Mouse (Mus musculus) fat pad, adult 2 months (tissue): ENCODE measurements around the gene Mras.

Source experiments
- DNase-seq: peaks from one replicate; pipeline ENCODE4 v3.0.0-alpha.2; 2011; ENCODE audit warnings: low read depth, low spot score; ENCODE audit errors: extremely low read depth

Gene Mras

GRCm38 (mm10) chr9:99437031-99437764 is at the start of gene Mras:
Mras (minus strand) TSS chr9:99437381.
- no peak for DNase-seq

GRCm38 (mm10) chr9:99485144-99485543 is 48.0 kb upstream of the Mras start:
- DNase-seq: no peak

GRCm38 (mm10) chr9:99484632-99485031 is 47.5 kb upstream of the Mras start:
- DNase-seq: no peak

GRCm38 (mm10) chr9:99483191-99483590 is 46.0 kb upstream of the Mras start:
- DNase-seq: no peak

GRCm38 (mm10) chr9:99480764-99481163 is 43.6 kb upstream of the Mras start:
- peak; percentile 31 for DNase-seq

GRCm38 (mm10) chr9:99479181-99479711 is 42.1 kb upstream of the Mras start:
- no peak for DNase-seq

- DNase-seq: no peak
These were observed 34.2 kb upstream of the Mras start for GRCm38 (mm10) chr9:99471334-99471733.

GRCm38 (mm10) chr9:99470347-99471092 is 33.3 kb upstream of the Mras start:
- no peak for DNase-seq

GRCm38 (mm10) chr9:99469681-99470273 is 32.6 kb upstream of the Mras start:
- no peak for DNase-seq

- no peak for DNase-seq
These were observed 31.4 kb upstream of the Mras start for GRCm38 (mm10) chr9:99468572-99468971.

- DNase-seq: no peak
These were observed 27.7 kb upstream of the Mras start for GRCm38 (mm10) chr9:99464876-99465275.

GRCm38 (mm10) chr9:99459730-99460129 is 22.5 kb upstream of the Mras start:
- DNase-seq: no peak

GRCm38 (mm10) chr9:99458529-99459208 is 21.5 kb upstream of the Mras start:
- DNase-seq: no peak

GRCm38 (mm10) chr9:99454211-99454610 is 17.0 kb upstream of the Mras start:
- DNase-seq: no peak

- DNase-seq: no peak
These were observed 14.0 kb upstream of the Mras start, which contains the start of gene Nme9 for GRCm38 (mm10) chr9:99451161-99451560. Nme9 (plus strand) TSS chr9:99451475.

GRCm38 (mm10) chr9:99449886-99450647 is 12.9 kb upstream of the Mras start:
- DNase-seq: no peak

- no peak for DNase-seq
These were observed 10.1 kb upstream of the Mras start for GRCm38 (mm10) chr9:99447323-99447722.

- DNase-seq: no peak
These were observed 9.1 kb upstream of the Mras start for GRCm38 (mm10) chr9:99446259-99446658.

GRCm38 (mm10) chr9:99444590-99445178 is 7.5 kb upstream of the Mras start:
- no peak for DNase-seq
